Comparison of ENCODE assay signal across 8 mouse cellular contexts in genomic region chr9:40269880-40270279, GRCm38 (mm10). TPM values are rescaled to one million over a fixed set of nuclear protein-coding genes. Genes with fewer than 3 reads are reported as not detected.
DNase-seq lines count a peak whose midpoint lies in the region; ATAC-seq and TF ChIP-seq lines count a peak whose summit lies in the region.
"Had no signal": no experiment of that assay in that cellular context is flagged by ENCODE, and none has a peak within 500 bp of the region (broad histone marks: within the 10 kb centered on the region; RNA-seq: fewer than 3 reads in every experiment).

No protein-coding gene starts in this region.

- H3K27me3 ChIP-seq in forebrain, embryonic 10.5 days (ENCODE audit: poor library complexity, severe bottlenecking), result peaks cover 33% of the 10 kb centered on the region
- H3K27me3 ChIP-seq in intestine, embryonic 14.5 days (replicated peaks; ENCODE audit: control insufficient read depth, insufficient read depth, low read length), result peaks cover 19% of the 10 kb centered on the region
- H3K27me3 ChIP-seq in stomach, embryonic 14.5 days (ENCODE audit: control insufficient read depth, insufficient read depth, low read length), result 0 out of 2 replicates have a peak, but pooled peaks cover 10% of the 10 kb centered on the region

- peaks cover 4% of the 10 kb centered on the region; the same call in 1 of the 2 replicates for H3K4me1 ChIP-seq in lung, adult 2 months (ENCODE audit: control insufficient read depth, insufficient read depth, low read length)
- peaks cover 22% of the 10 kb centered on the region for H3K4me1 ChIP-seq in forebrain, embryonic 10.5 days
- no peaks in the 10 kb centered on the region; the same call in none of the 2 replicates for H3K4me1 ChIP-seq in intestine, embryonic 14.5 days (replicated peaks; ENCODE audit: control insufficient read depth, insufficient read depth, low read length)
- H3K4me1 ChIP-seq in stomach, embryonic 14.5 days (ENCODE audit: control insufficient read depth, insufficient read depth, low read length), result peaks cover 5% of the 10 kb centered on the region; the same call in 1 of the 2 replicates

- TF ChIP-seq CTCF in lung, adult 2 months (IDR thresholded peaks at IDR 0.05; ENCODE audit: insufficient read depth, low read length), result no peak

- no peak for DNase-seq in lung, adult 2 months
- no peak for DNase-seq in lung, postnatal 10 days
- DNase-seq in forebrain, embryonic 10.5 days (ENCODE audit: extremely low spot score, low spot score), result no peak
- DNase-seq in intestine, embryonic 14.5 days (ENCODE audit: low spot score), result no peak
- no peak for DNase-seq in left cerebral cortex, adult 18-20 months (ENCODE audit: low spot score in 2 of 2)
- no peak for DNase-seq in thymus, postnatal 36 days

- ATAC-seq in intestine, embryonic 14.5 days (replicated peaks; ENCODE audit: low FRiP score, low TSS enrichment, low read depth), result no peak
- ATAC-seq in stomach, embryonic 14.5 days (ENCODE audit: insufficient number of reproducible peaks, insufficient read depth, low FRiP score, low read depth), result no peak

- H3K4me3 ChIP-seq in lung, adult 2 months (replicated peaks; ENCODE audit: extremely low read depth, low read depth, low read length), result peak overlapping the region; percentile 67
- peak overlapping the region; percentile 55 for H3K4me3 ChIP-seq in forebrain, embryonic 10.5 days
- no peak overlapping the region for H3K4me3 ChIP-seq in intestine, embryonic 14.5 days (ENCODE audit: low read depth, low read length)
- no peak overlapping the region for H3K4me3 ChIP-seq in stomach, embryonic 14.5 days (ENCODE audit: low read depth, low read length)

- no peaks in the 10 kb centered on the region for H3K9me3 ChIP-seq in forebrain, embryonic 10.5 days
- H3K9me3 ChIP-seq in intestine, embryonic 14.5 days (ENCODE audit: control insufficient read depth, low read length), result no peaks in the 10 kb centered on the region
- H3K9me3 ChIP-seq in stomach, embryonic 14.5 days (ENCODE audit: control insufficient read depth, low read depth, low read length), result no peaks in the 10 kb centered on the region

- H3K27ac ChIP-seq in forebrain, embryonic 10.5 days, result no peak overlapping the region
- no peak overlapping the region for H3K27ac ChIP-seq in intestine, embryonic 14.5 days (ENCODE audit: low read depth)
- H3K27ac ChIP-seq in stomach, embryonic 14.5 days (ENCODE audit: low read length), result no peak overlapping the region

- peak overlapping the region; percentile 52; the same call in 1 of the 2 replicates for H3K4me2 ChIP-seq in intestine, embryonic 14.5 days (ENCODE audit: low read length)
- peak overlapping the region; percentile 59; the same call in 1 of the 2 replicates for H3K4me2 ChIP-seq in stomach, embryonic 14.5 days (replicated peaks; ENCODE audit: low read depth, low read length)

- H3K36me3 ChIP-seq in forebrain, embryonic 10.5 days (replicated peaks), result no peaks in the 10 kb centered on the region
- H3K36me3 ChIP-seq in intestine, embryonic 14.5 days (ENCODE audit: control insufficient read depth, insufficient read depth, low read length), result no peaks in the 10 kb centered on the region
- H3K36me3 ChIP-seq in stomach, embryonic 14.5 days (ENCODE audit: control insufficient read depth, insufficient read depth, low read length), result no peaks in the 10 kb centered on the region

- no peak overlapping the region for H3K9ac ChIP-seq in intestine, embryonic 14.5 days (ENCODE audit: low read length)
- H3K9ac ChIP-seq in stomach, embryonic 14.5 days (replicated peaks; ENCODE audit: low read depth, low read length), result no peak overlapping the region

- WGBS in lung, adult 2 months, result 17% methylated on average over 8 of the region's 8 CpGs
- WGBS in forebrain, embryonic 10.5 days, result 19% methylated on average over 8 of the region's 8 CpGs
- WGBS in intestine, embryonic 14.5 days, result 20% methylated on average over 8 of the region's 8 CpGs
- 22% methylated on average over 8 of the region's 8 CpGs for WGBS in stomach, embryonic 14.5 days

- no peak for TF ChIP-seq POLR2A in lung, adult 2 months (IDR thresholded peaks at IDR 0.05; ENCODE audit: borderline replicate concordance, extremely low read depth, low read depth, low read length)

RNA-seq across cellular contexts. Expression of gene Scn3b, which starts 0.9 kb away (rescaled TPM):
- 23.6 and 33.2 TPM in 2 replicates for polyA plus RNA-seq in lung, adult 2 months (2012; rRNA removed)
- 1.2 and 2.2 TPM in 2 replicates for polyA plus RNA-seq in forebrain, embryonic 10.5 days (2016; fragmentation: Nextera tagmentation; extraction: Ambion mirVana)
- polyA plus RNA-seq in intestine, embryonic 14.5 days (2014; fragmentation: Nextera tagmentation; extraction: Ambion mirVana), result 6.9 and 9.1 TPM in 2 replicates
- polyA plus RNA-seq in stomach, embryonic 14.5 days (2014; fragmentation: Nextera tagmentation; extraction: Ambion mirVana), result 7.9 and 8.0 TPM in 2 replicates
- 100 to 1,000 TPM; 115 to 118 TPM for total RNA-seq in left cerebral cortex, adult 18-20 months (2021)
- total RNA-seq: neutrophil, adult 5-6 weeks had no signal

Comparison
In these comparisons a context has a peak if more than half of its experiments do, and no peak if none do; other contexts are left out.
1. H3K4me3 ChIP-seq: peak in lung, adult 2 months (single experiment) and forebrain, embryonic 10.5 days (single experiment); none in intestine, embryonic 14.5 days (single experiment) and stomach, embryonic 14.5 days (single experiment).